Mouse (Mus musculus) bone marrow macrophage, adult 2 months (primary cell): ENCODE results near the gene Gm4869. TPM values are rescaled to one million over a fixed set of nuclear protein-coding genes. Genes with fewer than 3 reads are reported as not detected.

Experiments used
- H3K27ac ChIP-seq: 2 replicates; pipeline ENCODE4 v1.5.1; 2012; ENCODE audit warnings: low read depth, low read length; ENCODE audit not compliant: insufficient read depth
- H3K4me1 ChIP-seq: 2 replicates; pipeline ENCODE4 v1.6.1; 2012; ENCODE audit warnings: low read length; ENCODE audit not compliant: control insufficient read depth, insufficient read depth
- H3K4me3 ChIP-seq: 2 replicates; pipeline ENCODE4 v1.5.1; 2012; ENCODE audit warnings: mild to moderate bottlenecking, low read length, moderate library complexity; ENCODE audit not compliant: insufficient read depth
- CTCF ChIP-seq: IDR thresholded peaks from 2 replicates; pipeline ENCODE4 v1.5.1; 2012; ENCODE audit warnings: low read depth, mild to moderate bottlenecking, low read length, moderate library complexity
- POLR2A ChIP-seq: IDR thresholded peaks from 2 replicates; pipeline ENCODE4 v1.6.1; 2012; ENCODE audit warnings: mild to moderate bottlenecking, low read depth, low read length, borderline replicate concordance
- polyA plus RNA-seq: library from polyadenylated mRNA; stranded (reverse); fragments of >200 nt; gene quantifications from 2 replicates; pipeline ENCODE4 v1.2.4, GENCODE M21; 2012; ENCODE audit not compliant: missing spikeins, insufficient read depth, insufficient read length

Gm4869 gene
- polyA plus RNA-seq, 1 experiment: not detected

- no peak overlapping the region for H3K27ac ChIP-seq
- H3K4me1 ChIP-seq: no peaks in the 10 kb centered on the region
- H3K4me3 ChIP-seq: no peak overlapping the region
- no peak for TF ChIP-seq POLR2A
- no peak for TF ChIP-seq CTCF
Measured at GRCm38 (mm10) chr5:140464943-140465342, 19.5 kb downstream of the Gm4869 start.

GRCm38 (mm10) chr5:140472336-140472735 is 26.9 kb downstream of the Gm4869 start:
- TF ChIP-seq CTCF: 0 out of 2 replicates have a peak, but pooled peaks have one; percentile 23
- TF ChIP-seq POLR2A: no peak
- no peaks in the 10 kb centered on the region for H3K4me1 ChIP-seq
- H3K27ac ChIP-seq: no peak overlapping the region
- no peak overlapping the region for H3K4me3 ChIP-seq

GRCm38 (mm10) chr5:140481458-140481857 is 36.0 kb downstream of the Gm4869 start:
- Histone ChIP-seq H3K4me1 (no peaks in the 10 kb centered on the region), H3K27ac (no peak overlapping the region), H3K4me3 (no peak overlapping the region)
- TF ChIP-seq CTCF: no peak
- TF ChIP-seq POLR2A: no peak

- no peak for TF ChIP-seq POLR2A
- no peak for TF ChIP-seq CTCF
- Histone ChIP-seq H3K27ac (no peak overlapping the region), H3K4me1 (no peaks in the 10 kb centered on the region), H3K4me3 (no peak overlapping the region)
Measured at GRCm38 (mm10) chr5:140491142-140491541, 45.7 kb downstream of the Gm4869 start.

- Histone ChIP-seq H3K27ac (no peak overlapping the region), H3K4me3 (no peak overlapping the region), H3K4me1 (no peaks in the 10 kb centered on the region)
- no peak for TF ChIP-seq POLR2A
- TF ChIP-seq CTCF: no peak
Measured at GRCm38 (mm10) chr5:140492684-140493233, 47.3 kb downstream of the Gm4869 start.

- peaks cover 21% of the 10 kb centered on the region for H3K4me1 ChIP-seq
- TF ChIP-seq POLR2A (no peak), CTCF (no peak)
- no peak overlapping the region for H3K4me3 ChIP-seq
- no peak overlapping the region for H3K27ac ChIP-seq
Measured at GRCm38 (mm10) chr5:140498176-140498575, 52.7 kb downstream of the Gm4869 start.

- H3K4me1 ChIP-seq: peaks cover 28% of the 10 kb centered on the region
- TF ChIP-seq POLR2A (no peak), CTCF (no peak)
- H3K4me3 ChIP-seq: no peak overlapping the region
- no peak overlapping the region for H3K27ac ChIP-seq
Measured at GRCm38 (mm10) chr5:140500736-140501135, 55.3 kb downstream of the Gm4869 start.

GRCm38 (mm10) chr5:140501982-140502836 is 56.8 kb downstream of the Gm4869 start:
- peak overlapping the region; percentile 45 for H3K4me3 ChIP-seq
- H3K27ac ChIP-seq: peak overlapping the region; percentile 71
- TF ChIP-seq CTCF: no peak
- no peak for TF ChIP-seq POLR2A
- H3K4me1 ChIP-seq: peaks cover 35% of the 10 kb centered on the region

- H3K4me1 ChIP-seq: peaks cover 42% of the 10 kb centered on the region
Measured at GRCm38 (mm10) chr5:140502925-140503324, 57.5 kb downstream of the Gm4869 start.

GRCm38 (mm10) chr5:140505208-140505780 is 59.8 kb downstream of the Gm4869 start, which contains the start of gene Chst12:
Gene Chst12, plus strand, starts transcription at chr5:140505550.
- H3K4me3 ChIP-seq: peak within 1 kb of the TSS; percentile 89
- no peak for TF ChIP-seq CTCF
- no peak for TF ChIP-seq POLR2A
- peak within 1 kb of the TSS; percentile 50 for H3K27ac ChIP-seq
- peaks cover 54% of the 10 kb centered on the region for H3K4me1 ChIP-seq

More at GRCm38 (mm10) chr5:140502925-140503324, 57.5 kb downstream of the Gm4869 start:
- peak overlapping the region; percentile 45 for H3K4me3 ChIP-seq
- peak overlapping the region; percentile 71 for H3K27ac ChIP-seq
